Mouse (Mus musculus): ENCODE results near the gene Mast2. TPM values are rescaled to one million over a fixed set of nuclear protein-coding genes. Genes with fewer than 3 reads are reported as not detected.

The Mast2 gene
- polyA plus RNA-seq, 1 experiment from 2014 or later, result 14.3 TPM

DNA sequence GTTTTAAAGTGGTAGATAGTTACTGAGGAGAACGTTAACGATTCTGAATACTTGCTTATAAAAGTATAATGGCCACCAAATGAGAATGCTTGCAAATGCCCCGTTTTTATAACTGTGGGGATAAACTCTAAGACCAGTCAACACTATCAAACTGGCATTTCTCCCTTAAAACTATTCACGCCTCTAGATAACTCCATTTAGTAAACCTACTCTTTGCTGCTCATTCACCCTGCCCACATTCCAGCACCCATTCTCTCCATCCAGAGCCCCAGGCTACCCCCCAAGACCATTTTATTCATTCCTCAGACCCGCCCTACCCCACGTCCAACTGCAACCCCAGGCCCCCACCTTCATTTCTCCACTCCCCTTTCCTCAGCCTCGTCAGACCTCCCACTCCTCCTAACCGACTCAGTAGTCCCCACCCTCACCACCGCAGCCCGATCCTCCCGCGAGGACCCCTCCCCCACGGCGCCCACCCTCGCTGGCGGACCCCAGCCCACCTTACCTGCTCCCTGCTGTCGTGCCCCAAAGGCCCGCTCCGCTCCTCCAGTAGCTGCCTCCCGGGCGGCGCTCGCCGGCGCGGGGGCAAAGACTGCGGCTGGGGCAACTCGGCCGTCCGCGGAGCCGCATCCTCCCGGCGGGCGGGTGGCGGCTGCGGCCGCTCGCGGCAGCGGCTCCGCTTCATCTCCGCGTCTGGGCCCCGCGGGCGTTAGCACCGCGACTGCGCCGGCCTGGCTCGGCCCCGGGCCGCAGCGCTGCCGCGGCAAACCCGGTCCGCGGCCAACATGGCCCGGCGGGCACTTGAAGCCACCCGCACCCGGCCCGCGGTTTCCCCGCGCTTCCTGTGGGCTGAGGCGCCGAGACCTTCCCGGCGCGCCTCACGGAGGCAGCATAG is 505 bp downstream of the Mast2 start:
- Histone ChIP-seq H3K9me3 (no peaks in the 10 kb centered on the region), H3K27ac (peak overlapping the region; percentile 88), H3K9ac (peak overlapping the region; percentile 94), H3K27me3 (no peaks in the 10 kb centered on the region), H3K4me1 (peaks cover 16% of the 10 kb centered on the region; the same call in 1 of the 2 replicates), H3K4me3 (peak overlapping the region; percentile 97), H3K36me3 (no peaks in the 10 kb centered on the region), H3K4me2 (peak overlapping the region; percentile 70)
- ATAC-seq (ENCODE audit: insufficient number of reproducible peaks, insufficient read depth, low FRiP score, low TSS enrichment, low read depth), result peak; percentile 77
- 2% methylated on average over 49 of the region's 74 CpGs for WGBS

DNA sequence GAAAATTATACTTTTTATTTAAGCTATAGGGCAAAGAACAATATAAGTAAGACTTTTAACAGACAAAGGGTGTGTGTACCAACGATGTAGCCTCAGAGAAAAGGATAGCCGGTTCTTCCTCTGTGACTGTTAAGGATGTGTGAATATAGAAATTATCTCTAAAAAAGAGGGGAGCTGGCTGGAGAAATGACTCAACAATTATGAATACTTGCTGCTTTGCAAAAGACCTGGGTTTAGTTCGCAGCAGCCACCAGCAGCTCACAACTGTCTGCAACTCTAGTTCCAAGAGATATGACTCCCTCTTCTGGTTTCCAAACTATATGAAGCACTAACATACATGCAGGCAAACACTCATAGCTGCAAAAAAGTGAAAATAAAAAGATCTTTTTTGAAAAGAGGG is 2.0 kb downstream of the Mast2 start:
- 96% methylated on average over 3 of the region's 3 CpGs for whole genome bisulfite sequencing
- Histone ChIP-seq H3K4me1 (peaks cover 16% of the 10 kb centered on the region; the same call in 1 of the 2 replicates), H3K27me3 (no peaks in the 10 kb centered on the region), H3K9me3 (no peaks in the 10 kb centered on the region), H3K27ac (no peak overlapping the region), H3K4me2 (peak overlapping the region; percentile 70), H3K36me3 (no peaks in the 10 kb centered on the region), H3K4me3 (no peak overlapping the region), H3K9ac (no peak overlapping the region)
- no peak for ATAC-seq (ENCODE audit: insufficient number of reproducible peaks, insufficient read depth, low FRiP score, low TSS enrichment, low read depth)

DNA sequence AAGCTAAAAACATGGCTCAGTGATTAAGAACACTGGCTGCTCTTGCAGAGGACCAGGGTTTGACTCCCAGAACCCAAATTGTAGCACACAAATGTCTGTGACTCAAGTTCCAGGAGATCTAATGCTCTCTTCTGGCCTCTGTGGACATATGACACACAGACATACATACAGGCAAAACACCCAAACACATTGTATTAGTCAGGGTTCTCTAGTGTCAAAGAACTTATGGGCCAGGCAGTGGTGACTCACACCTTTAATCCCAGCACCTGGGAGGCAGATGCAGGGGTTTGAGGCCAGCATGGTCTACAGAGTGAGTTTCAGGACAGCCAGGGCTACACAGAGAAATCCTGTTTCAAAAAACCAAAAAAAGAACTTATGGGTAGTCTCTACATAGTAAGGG is 12.4 kb downstream of the Mast2 start:
- Histone ChIP-seq H3K9ac (no peak overlapping the region), H3K4me3 (no peak overlapping the region), H3K9me3 (no peaks in the 10 kb centered on the region), H3K27ac (no peak overlapping the region), H3K27me3 (no peaks in the 10 kb centered on the region), H3K4me2 (no peak overlapping the region), H3K36me3 (0 out of 2 replicates have a peak, but pooled peaks cover 5% of the 10 kb centered on the region), H3K4me1 (no peaks in the 10 kb centered on the region)
- no peak for ATAC-seq (ENCODE audit: insufficient number of reproducible peaks, insufficient read depth, low FRiP score, low TSS enrichment, low read depth)

DNA sequence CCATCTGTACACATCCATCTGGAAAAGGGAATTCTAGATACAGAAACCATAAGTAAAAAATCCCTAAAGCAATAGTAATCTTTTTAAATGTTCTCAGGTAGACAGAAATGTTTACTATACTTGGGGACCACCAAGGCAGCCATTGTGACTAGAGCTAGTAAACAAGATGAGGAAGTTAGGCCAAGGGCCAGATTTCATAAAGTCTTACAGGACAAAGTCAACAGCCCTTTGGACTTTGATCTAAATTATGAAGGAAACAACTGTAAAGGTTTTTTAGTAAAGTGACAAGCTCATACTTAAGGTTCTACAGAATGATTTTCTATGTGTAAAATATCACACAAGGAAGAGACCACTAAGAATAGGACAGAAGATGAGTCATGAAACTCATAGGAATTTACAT is 14.0 kb downstream of the Mast2 start:
- H3K9ac ChIP-seq, result no peak overlapping the region
- no peaks in the 10 kb centered on the region for H3K4me1 ChIP-seq
- H3K36me3 ChIP-seq, result 0 out of 2 replicates have a peak, but pooled peaks cover 5% of the 10 kb centered on the region
- no peak overlapping the region for H3K4me2 ChIP-seq
- H3K27ac ChIP-seq, result no peak overlapping the region
- H3K27me3 ChIP-seq, result no peaks in the 10 kb centered on the region
- H3K4me3 ChIP-seq, result no peak overlapping the region
- H3K9me3 ChIP-seq, result no peaks in the 10 kb centered on the region
- no peak for ATAC-seq (ENCODE audit: insufficient number of reproducible peaks, insufficient read depth, low FRiP score, low TSS enrichment, low read depth)

DNA sequence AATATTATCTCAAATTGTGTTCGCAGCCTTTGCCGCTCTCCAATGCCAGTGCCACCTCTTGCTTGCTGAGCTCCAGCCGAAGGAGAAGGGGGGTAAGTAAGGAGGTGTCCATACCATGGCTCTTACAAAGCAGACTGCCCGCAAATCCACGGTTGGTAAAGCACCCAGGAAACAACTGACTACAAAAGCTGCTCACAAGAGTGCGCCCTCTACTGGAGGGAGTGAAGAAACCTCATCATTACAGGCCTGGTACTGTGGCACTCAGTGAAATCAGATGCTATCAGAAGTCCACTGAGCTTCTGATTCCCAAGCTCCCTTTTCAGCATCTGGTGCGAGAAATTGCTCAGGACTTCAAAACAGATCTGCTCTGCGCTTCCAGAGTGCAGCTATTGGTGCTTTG is 15.3 kb downstream of the Mast2 start:
- Histone ChIP-seq H3K4me1 (no peaks in the 10 kb centered on the region), H3K9ac (no peak overlapping the region), H3K9me3 (no peaks in the 10 kb centered on the region), H3K36me3 (0 out of 2 replicates have a peak, but pooled peaks cover 5% of the 10 kb centered on the region), H3K27me3 (no peaks in the 10 kb centered on the region), H3K27ac (no peak overlapping the region), H3K4me3 (no peak overlapping the region), H3K4me2 (no peak overlapping the region)
- WGBS, result 56% methylated on average over 8 of the region's 8 CpGs
- no peak for ATAC-seq (ENCODE audit: insufficient number of reproducible peaks, insufficient read depth, low FRiP score, low TSS enrichment, low read depth)

DNA sequence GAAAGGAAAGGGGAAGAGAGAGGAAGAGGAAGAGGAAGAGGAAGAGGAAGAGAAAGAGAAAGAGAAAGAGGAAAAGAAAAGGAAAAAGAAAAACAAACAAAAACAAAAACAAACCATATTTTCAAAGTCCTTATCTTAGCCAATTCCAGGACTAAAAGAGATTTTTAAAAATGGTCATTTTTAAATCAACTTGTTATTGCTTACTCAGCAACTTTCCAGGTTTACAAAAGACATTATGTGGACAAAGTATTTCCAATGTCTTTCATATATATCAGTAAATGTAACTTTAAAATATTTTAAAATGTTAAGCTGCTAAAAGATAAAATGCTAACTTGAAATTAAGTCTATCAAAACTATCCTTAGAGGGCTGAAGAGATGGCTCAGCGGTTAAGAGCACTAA is 24.6 kb downstream of the Mast2 start:
- Histone ChIP-seq H3K27me3 (no peaks in the 10 kb centered on the region), H3K4me3 (no peak overlapping the region), H3K4me1 (no peaks in the 10 kb centered on the region; the same call in 1 of the 2 replicates), H3K9me3 (no peaks in the 10 kb centered on the region), H3K36me3 (no peaks in the 10 kb centered on the region), H3K27ac (no peak overlapping the region), H3K4me2 (no peak overlapping the region), H3K9ac (no peak overlapping the region)
- ATAC-seq (ENCODE audit: insufficient number of reproducible peaks, insufficient read depth, low FRiP score, low TSS enrichment, low read depth), result no peak
- WGBS, result 98% methylated on average over 1 of the region's 1 CpGs

DNA sequence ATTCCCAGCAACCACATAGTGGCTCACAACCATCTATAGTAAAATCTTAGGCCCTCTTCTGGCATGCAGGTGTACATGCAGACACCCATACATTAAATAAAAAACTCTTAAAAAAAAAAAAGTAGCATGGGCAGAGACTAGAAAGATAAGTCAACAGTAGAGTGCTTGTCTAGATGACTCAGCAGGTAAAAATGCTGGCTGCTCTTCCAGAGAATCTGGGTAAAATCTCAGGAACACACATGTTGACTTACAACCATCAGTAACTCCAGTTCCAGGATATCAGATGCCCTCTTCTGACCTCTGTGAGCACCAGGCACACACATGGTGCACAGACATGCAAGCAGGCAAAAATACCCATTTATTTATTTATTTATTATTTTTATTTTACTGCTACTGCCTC is 25.4 kb downstream of the Mast2 start:
- no peak overlapping the region for H3K4me2 ChIP-seq
- H3K27me3 ChIP-seq, result no peaks in the 10 kb centered on the region
- H3K36me3 ChIP-seq, result no peaks in the 10 kb centered on the region
- no peaks in the 10 kb centered on the region for H3K9me3 ChIP-seq
- ATAC-seq (ENCODE audit: insufficient number of reproducible peaks, insufficient read depth, low FRiP score, low TSS enrichment, low read depth), result no peak
- no peaks in the 10 kb centered on the region; the same call in 1 of the 2 replicates for H3K4me1 ChIP-seq
- no peak overlapping the region for H3K4me3 ChIP-seq
- no peak overlapping the region for H3K9ac ChIP-seq
- no peak overlapping the region for H3K27ac ChIP-seq

DNA sequence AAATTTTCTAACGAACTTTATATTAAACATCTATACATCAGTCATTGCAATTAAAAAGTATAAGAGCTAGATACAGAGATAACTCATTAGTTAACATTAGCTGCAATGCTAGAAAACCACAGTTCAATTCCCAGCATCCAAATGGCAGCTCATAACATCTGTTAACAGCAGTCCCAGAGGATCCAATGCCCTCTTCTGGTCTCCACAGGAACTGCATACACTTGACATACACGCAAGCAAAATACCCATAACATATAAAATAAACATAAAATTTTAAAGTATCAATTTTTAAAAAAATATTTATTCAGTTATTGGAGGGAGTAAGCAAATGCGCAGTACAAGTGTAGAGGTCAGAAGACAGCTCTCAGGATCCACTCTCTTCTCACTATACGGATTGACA is 28.4 kb downstream of the Mast2 start:
- Histone ChIP-seq H3K4me2 (no peak overlapping the region), H3K4me1 (no peaks in the 10 kb centered on the region), H3K4me3 (no peak overlapping the region), H3K9me3 (no peaks in the 10 kb centered on the region), H3K27ac (no peak overlapping the region), H3K27me3 (no peaks in the 10 kb centered on the region), H3K9ac (no peak overlapping the region), H3K36me3 (peaks cover 6% of the 10 kb centered on the region; the same call in 1 of the 2 replicates)
- WGBS, result 96% methylated on average over 4 of the region's 4 CpGs
- ATAC-seq (ENCODE audit: insufficient number of reproducible peaks, insufficient read depth, low FRiP score, low TSS enrichment, low read depth), result no peak

DNA sequence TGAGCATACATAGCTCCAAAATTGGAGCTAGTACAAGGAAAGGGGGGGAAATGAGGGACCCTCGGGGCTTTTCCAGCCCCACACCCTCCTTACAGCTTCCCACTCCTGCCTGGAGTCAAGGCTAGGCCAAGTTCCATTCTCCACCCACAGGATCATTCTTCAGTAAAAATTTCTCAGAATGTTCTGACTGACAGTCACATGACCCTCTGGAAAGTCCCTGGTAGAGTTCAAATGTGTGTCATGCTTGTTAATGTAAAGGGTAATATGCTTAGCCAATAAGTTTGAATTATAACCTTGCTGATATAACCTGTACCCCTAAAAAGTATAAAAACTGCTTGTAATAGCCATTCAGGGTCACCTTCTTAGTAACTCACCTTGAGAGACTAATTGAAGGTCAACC is 41.8 kb downstream of the Mast2 start:
- Histone ChIP-seq H3K36me3 (peaks cover 34% of the 10 kb centered on the region), H3K9ac (no peak overlapping the region), H3K27me3 (no peaks in the 10 kb centered on the region), H3K9me3 (no peaks in the 10 kb centered on the region), H3K4me3 (no peak overlapping the region), H3K27ac (no peak overlapping the region), H3K4me1 (no peaks in the 10 kb centered on the region), H3K4me2 (no peak overlapping the region)
- 93% methylated on average over 1 of the region's 1 CpGs for WGBS
- ATAC-seq (ENCODE audit: insufficient number of reproducible peaks, insufficient read depth, low FRiP score, low TSS enrichment, low read depth), result no peak

DNA sequence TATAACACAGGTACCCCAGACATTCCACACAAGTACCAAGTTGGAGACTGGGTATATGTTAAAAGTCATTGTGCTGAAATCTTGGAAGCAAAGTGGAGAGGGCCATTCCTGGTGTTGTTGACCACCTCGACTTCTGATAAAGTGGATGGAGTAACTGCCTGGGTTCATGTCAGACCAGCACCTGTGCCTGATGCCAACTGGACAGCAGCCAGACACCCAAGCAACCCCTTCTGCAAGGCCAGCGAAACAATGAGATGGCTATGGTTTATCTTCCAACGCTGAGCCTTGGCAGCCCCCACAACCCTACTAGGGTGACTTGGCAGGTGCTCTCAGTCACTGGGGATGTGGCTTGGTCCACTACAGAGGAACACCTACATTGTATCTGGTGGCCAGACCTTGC is 42.8 kb downstream of the Mast2 start:
- Histone ChIP-seq H3K36me3 (peaks cover 34% of the 10 kb centered on the region), H3K4me1 (no peaks in the 10 kb centered on the region), H3K4me2 (no peak overlapping the region), H3K27me3 (no peaks in the 10 kb centered on the region), H3K9me3 (no peaks in the 10 kb centered on the region), H3K27ac (no peak overlapping the region), H3K4me3 (no peak overlapping the region), H3K9ac (no peak overlapping the region)
- ATAC-seq (ENCODE audit: insufficient number of reproducible peaks, insufficient read depth, low FRiP score, low TSS enrichment, low read depth), result no peak
- 96% methylated on average over 3 of the region's 3 CpGs for WGBS

DNA sequence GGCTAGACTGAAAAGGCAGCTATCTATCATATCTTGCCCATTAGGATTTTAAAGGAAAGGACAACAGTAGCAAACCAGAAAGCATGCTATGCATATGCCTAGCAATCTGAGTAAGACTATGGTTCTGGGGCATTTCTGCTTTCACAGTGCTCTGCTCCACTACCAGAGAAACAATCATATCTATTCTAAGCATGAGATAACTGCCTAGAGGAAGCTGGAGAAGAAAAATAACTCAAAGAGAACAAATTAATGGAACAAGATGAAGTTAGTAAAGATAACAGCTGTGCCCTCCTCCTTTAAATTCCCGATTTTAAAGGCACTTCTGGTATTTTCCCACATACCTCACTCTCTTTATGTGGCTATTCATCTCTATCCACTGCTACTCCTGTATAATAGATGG is 51.0 kb downstream of the Mast2 start:
- H3K36me3 ChIP-seq, result peaks cover 5% of the 10 kb centered on the region
- no peak overlapping the region for H3K4me3 ChIP-seq
- H3K9me3 ChIP-seq, result no peaks in the 10 kb centered on the region
- H3K9ac ChIP-seq, result no peak overlapping the region
- H3K4me1 ChIP-seq, result peaks cover 3% of the 10 kb centered on the region; the same call in 1 of the 2 replicates
- H3K4me2 ChIP-seq, result no peak overlapping the region
- no peak overlapping the region for H3K27ac ChIP-seq
- no peak for ATAC-seq (ENCODE audit: insufficient number of reproducible peaks, insufficient read depth, low FRiP score, low TSS enrichment, low read depth)
- no peaks in the 10 kb centered on the region for H3K27me3 ChIP-seq
- WGBS, result 60% methylated on average over 1 of the region's 1 CpGs

DNA sequence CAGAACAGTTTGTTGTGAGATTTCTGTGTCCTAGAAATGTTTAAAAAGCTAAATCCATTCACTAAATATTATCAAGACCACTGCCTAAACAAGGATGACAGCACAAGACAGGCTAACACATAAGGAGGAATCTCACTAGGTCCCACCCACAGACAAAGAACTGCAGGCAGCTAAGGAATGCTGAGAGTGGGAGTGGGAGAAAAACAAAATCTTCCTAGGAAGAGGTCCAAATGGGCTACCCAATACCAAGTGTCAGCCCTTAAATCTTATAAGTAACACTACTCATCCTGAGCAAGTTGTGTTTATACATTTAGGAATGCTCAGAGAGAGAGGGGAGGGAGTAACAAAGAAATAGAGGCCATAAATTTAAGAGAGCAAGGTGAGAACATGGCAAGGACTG is 52.6 kb downstream of the Mast2 start:
- peaks cover 3% of the 10 kb centered on the region; the same call in 1 of the 2 replicates for H3K4me1 ChIP-seq
- H3K27me3 ChIP-seq, result no peaks in the 10 kb centered on the region
- H3K9ac ChIP-seq, result no peak overlapping the region
- no peak overlapping the region for H3K27ac ChIP-seq
- no peak overlapping the region for H3K4me3 ChIP-seq
- H3K4me2 ChIP-seq, result no peak overlapping the region
- no peaks in the 10 kb centered on the region for H3K36me3 ChIP-seq
- ATAC-seq (ENCODE audit: insufficient number of reproducible peaks, insufficient read depth, low FRiP score, low TSS enrichment, low read depth), result no peak
- no peaks in the 10 kb centered on the region for H3K9me3 ChIP-seq

All from embryonic facial prominence, embryonic 13.5 days (tissue).